Mouse (Mus musculus) layer of hippocampus, adult 2 months (tissue): Measurements from ENCODE around the gene Rdh1. TPM values are rescaled to one million over a fixed set of nuclear protein-coding genes. Genes with fewer than 3 reads are reported as not detected.
A peak's percentile ranks its signal among the peaks of the same experiment; 100 is the strongest.

ENCODE experiments used
- DNase-seq, 2 experiments: peaks; one replicate each; pipeline ENCODE4 v3.0.0; 2022; ENCODE audit warnings: low spot score in 2 of 2
- H3K27ac ChIP-seq: fragments of 200-600 bp; 2 replicates; pipeline ENCODE4 v1.8.1; 2022
- H3K4me3 ChIP-seq: fragments of 200-600 bp; 2 replicates; pipeline ENCODE4 v1.8.1; 2022; ENCODE audit warnings: mild to moderate bottlenecking
- CTCF ChIP-seq: fragments of 200-600 bp; conservative IDR thresholded peaks from 2 replicates; pipeline ENCODE4 v1.8.1; 2022; ENCODE audit warnings: antibody characterized with exemption, mild to moderate bottlenecking, moderate library complexity
- total RNA-seq, 2 experiments: library from RNA; stranded (reverse); gene quantifications; 2 replicates each; pipeline ENCODE4 v1.2.3; 2021

Rdh1 gene
- total RNA-seq, 2 experiments from 2014 or later = 0.18 TPM; not detected in 1

DNA sequence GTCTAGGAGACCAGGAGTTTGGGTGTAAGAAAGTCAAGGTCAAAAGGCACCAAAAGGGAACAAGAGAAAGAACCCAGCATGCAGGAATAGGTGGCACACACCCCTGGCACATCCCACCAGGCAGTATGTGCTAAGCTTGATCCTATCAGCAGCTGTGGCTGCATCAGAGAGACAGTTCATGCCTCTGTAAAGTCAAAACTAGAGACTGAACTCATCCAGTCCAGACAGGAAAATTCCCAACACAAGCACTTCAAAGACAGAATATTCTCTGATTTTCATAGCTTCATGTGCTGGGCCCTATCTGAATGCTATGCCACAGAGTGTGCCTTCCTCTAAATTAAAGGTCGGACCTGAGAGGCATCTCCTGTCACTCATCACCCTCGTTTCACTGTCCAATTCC, 22.0 kb upstream of the Rdh1 start:
- no peak for TF ChIP-seq CTCF
- Histone ChIP-seq H3K4me3 (no peak overlapping the region), H3K27ac (no peak overlapping the region)
- DNase-seq = no peak

DNA sequence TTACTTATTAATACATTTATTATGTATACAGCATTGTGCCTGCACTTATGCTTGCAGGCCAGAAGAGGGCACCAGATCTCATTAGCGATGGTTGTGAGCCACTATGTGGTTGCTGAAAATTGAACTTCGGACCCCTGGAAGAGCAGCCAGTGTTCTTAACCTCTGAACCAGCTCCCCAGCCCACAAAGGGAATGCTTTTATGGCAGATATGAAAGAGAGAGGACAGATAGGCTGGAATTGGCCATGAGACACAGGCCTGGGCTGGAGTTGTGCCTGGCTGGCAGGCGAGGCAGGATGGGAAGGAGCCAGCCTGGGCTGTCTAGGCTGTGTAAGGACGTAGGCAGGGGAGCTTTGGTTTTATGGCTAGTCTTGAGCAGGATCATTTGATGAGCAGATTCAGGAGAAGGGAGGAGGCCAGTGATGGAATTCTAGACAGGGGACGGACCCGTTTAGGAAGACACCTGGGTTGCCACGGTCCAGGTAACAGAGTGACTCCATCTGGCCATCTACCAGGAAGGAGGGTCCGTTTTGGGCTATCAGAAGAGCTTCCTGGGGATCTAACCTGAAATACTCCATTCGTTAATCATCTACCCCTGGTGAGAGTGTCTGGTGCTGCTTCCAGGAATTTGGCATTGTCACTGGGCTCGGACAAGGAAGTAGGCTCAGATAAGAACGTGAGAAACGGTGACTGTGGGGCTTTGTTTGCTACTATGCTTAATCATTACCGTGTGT, 21.2 kb upstream of the Rdh1 start:
- H3K27ac ChIP-seq = no peak overlapping the region
- DNase-seq = no peak
- H3K4me3 ChIP-seq = no peak overlapping the region
- peak; percentile 82 for TF ChIP-seq CTCF

DNA sequence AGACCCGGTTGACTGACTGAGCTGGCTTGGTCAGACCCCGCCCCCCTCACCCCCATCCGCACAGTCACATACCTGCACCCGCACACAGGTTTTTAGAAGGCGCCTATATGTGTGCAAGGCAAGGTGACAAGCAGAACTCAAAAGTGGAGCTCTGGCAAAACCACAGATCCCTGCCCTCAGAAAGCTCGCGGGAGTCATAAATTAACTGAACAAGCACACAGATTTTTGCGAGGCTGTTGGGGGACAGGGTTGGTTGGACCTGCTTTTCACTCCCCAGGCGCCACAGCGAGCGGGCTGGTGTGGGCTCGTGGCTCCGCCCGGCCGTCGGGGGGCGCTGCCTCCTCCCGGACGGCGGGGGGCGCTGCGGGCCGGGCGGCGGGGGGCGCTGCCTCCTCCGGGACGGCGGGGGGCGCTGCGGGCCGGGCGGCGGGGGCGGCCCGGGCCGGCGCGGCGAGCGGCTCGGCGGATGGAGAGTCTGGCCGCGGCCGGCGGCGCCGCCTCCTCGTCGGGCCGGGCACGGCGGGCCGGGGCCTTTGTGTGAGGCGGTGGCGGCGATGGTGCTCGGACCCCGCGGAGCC, 20.3 kb upstream of the Rdh1 start, which contains the start of gene Zbtb39:
Zbtb39 (plus strand) TSS at position 456 of the 578 bp plus-strand sequence.
- DNase-seq = peak; percentile 49 to 81
- H3K4me3 ChIP-seq = peak within 1 kb of the TSS; percentile 80
- TF ChIP-seq CTCF = peak; percentile 75
- H3K27ac ChIP-seq = peak within 1 kb of the TSS; percentile 77

DNA sequence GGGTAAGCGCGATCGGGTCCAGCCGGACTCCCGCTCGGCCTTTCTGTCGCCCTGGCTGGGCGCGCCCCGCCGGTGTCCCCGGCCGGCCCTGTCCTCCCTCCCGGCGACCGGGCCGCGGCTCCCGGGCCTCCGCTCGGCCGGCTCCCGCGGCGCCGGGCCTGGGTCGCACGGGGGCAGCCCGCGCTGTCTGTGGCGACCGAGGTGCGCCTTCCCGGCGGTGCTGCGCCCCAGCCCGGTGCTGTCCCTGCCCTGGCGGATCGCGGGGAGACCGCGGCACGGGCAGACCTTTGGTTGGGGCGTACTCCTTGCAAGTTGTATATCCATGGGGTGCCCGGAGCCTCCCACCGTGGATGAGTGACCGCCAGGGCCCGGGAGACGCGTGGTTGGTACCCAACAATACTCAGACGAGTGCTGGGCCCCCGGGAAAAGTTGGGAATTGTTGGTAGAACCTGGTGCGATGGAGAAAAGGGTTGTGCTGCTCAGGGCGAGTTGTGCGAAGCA, 19.8 kb upstream of the Rdh1 start:
- Histone ChIP-seq H3K27ac (peak overlapping the region; percentile 77), H3K4me3 (peak overlapping the region; percentile 80)
- no peak for DNase-seq
- TF ChIP-seq CTCF = no peak

DNA sequence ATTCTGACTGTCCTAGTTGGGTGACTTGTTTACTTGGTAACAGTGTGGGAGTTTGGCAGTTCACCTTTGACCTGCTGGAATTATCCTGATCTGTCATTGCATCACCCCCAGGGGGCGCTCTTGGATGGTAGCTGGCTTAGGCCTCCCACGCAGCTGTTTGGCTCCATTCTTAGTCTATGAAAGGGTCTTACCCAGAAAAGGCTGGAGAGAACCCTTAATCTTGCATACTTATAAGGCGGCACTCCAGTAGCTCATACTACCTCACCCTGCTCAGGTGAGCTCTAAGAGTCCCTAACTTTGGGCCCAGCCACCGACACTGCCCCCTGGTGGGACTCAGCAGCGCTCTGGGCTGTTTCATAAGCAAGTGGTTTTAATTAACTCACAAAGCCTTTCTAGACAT, 14.9 kb upstream of the Rdh1 start:
- TF ChIP-seq CTCF = peak; percentile 83

DNA sequence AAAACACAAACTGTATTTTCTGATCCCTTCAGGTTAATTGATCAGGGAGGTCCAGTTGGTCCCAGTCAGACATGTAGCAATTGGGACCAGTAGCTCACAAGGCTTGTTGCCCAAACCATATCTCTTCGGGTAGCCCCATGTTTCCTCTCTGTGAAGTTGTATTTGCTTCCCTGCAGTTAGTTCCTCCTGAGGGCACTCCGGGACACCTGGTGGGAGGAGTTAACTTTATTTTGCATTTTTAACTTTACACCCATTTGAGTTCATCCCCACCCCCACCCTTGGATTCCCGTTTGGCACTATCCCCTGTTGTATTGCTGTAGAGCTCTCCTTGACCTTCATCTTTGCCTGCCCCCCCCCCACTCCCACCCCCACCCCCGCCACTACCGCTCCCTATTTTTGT, 13.6 kb upstream of the Rdh1 start:
- no peak for DNase-seq
- H3K27ac ChIP-seq = no peak overlapping the region
- no peak overlapping the region for H3K4me3 ChIP-seq
- TF ChIP-seq CTCF = no peak

More for the DNA sequence above, 14.9 kb upstream of the Rdh1 start:
- H3K27ac ChIP-seq = no peak overlapping the region
- peak in 1 of 2 experiments; percentile 44 for DNase-seq
- no peak overlapping the region for H3K4me3 ChIP-seq

DNA sequence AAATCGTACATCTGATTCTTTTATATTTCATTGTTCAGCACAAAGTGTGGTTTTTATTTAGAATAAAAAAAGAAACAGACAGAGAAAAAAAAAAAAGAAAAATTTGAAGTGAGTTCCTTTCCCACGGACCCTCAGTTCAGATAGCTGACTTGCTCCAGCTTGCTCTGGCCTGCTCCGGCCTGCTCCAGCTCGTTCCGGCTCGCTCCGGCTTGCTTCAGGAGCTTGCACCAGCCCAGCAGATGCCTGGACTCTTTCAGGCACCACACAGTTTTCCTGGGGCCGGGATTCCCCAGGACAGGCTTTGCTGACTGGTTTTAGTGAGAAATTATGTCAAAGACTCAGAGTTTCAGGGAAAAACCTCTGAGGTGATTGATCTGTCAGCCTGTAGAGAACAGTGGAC, 12.3 kb upstream of the Rdh1 start:
- TF ChIP-seq CTCF = no peak
- no peak overlapping the region for H3K4me3 ChIP-seq
- no peak overlapping the region for H3K27ac ChIP-seq
- no peak for DNase-seq

DNA sequence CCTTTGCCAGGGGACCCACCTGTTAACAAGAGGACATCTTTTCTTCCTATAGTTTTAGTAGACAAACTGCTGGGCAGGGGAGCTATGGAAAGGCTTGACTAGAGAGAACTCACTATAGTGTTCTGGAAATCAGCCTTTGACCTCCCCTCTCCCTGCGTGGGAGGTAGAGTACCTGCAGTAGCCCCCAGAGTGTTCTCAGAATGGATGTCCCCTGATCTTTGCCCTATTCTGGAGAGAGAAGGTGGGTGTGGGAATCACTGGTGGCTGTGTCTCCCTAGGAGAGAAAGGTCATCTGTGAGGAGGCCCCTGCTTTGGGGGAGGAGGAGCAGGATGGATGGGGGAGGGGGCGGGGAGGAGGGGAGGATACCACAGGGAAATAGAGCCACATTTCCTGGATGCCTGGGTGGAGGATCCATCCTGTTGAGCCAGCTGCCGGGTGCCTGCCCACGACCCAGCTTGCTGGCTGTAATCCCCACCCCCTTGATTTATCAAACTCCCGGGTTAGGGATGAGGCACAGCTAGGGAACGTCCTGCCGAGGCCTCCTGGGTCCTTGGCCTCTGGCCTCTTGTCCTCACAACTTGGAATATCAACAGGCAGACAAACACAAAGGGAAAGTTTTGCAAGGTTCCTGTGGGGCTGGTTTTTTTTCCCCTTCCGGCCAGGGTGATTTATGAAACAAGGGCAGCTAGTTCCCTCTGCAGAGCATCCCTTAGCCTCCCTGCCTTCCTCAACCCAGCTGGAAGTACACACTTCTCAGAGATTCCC, 10.5 kb upstream of the Rdh1 start:
- TF ChIP-seq CTCF = no peak
- Histone ChIP-seq H3K27ac (no peak overlapping the region; the same call in 1 of the 2 replicates), H3K4me3 (peak overlapping the region; percentile 54)
- no peak for DNase-seq

DNA sequence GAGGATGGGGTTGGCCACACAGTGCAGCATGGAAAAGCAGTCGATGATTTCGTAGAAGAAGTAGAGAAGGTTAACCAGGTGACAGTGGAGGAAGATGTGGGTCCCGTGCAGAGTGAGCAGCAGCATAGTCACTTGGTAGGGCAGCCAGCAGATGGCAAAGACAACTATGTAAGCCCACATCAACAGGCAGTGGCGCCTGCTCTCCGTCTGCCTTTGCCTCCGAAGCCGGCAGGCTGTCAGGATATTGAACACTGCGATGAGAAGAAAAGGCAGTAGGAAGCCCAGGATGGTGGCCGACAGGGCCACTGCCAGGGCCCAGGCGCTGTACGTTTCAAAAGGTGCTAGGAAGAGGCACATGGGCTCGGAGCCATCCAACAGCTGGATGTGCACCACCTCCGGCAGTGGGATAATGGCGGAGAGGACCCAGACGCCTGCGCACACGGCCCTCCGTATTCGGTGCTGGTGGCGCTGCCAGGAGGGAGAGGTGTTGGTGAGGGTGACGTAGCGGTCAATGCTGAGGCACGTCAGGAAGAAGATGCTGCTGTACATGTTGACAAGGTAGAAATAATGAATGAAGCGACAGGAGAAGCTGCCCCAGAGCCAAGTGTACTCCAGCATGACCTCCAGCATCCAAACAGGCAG, 9.3 kb upstream of the Rdh1 start:
- peak in 1 of 2 experiments; percentile 32 for DNase-seq
- TF ChIP-seq CTCF = peak; percentile 16
- peak overlapping the region; percentile 54 for H3K4me3 ChIP-seq
- H3K27ac ChIP-seq = peak overlapping the region; percentile 37

DNA sequence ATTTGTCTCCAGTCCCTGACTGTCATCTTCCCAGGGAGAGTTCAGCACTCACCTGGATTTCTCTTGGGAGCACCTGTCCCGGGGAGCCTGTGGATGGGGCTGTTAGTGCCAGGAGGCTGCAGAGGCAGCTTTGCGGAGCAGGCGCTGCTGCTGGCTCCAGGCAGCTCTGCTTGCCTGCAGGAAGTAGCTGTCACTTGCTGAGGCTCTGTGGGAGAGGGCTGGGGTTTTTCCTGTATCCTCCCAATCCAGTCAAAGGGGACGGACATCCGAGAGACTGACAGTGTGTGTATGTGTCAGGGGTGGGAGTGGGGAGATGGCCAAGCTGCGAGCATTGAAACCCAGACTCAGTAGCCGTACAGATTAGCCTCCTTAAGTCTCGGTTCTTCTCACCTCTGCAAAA, 8.0 kb upstream of the Rdh1 start, which contains the start of gene Gpr182:
Gpr182 (minus strand) TSS at position 185 of the 400 bp plus-strand sequence.
- no peak for TF ChIP-seq CTCF
- no peak for DNase-seq
- H3K4me3 ChIP-seq = peak within 1 kb of the TSS; percentile 54
- H3K27ac ChIP-seq = no peak within 1 kb of the TSS

DNA sequence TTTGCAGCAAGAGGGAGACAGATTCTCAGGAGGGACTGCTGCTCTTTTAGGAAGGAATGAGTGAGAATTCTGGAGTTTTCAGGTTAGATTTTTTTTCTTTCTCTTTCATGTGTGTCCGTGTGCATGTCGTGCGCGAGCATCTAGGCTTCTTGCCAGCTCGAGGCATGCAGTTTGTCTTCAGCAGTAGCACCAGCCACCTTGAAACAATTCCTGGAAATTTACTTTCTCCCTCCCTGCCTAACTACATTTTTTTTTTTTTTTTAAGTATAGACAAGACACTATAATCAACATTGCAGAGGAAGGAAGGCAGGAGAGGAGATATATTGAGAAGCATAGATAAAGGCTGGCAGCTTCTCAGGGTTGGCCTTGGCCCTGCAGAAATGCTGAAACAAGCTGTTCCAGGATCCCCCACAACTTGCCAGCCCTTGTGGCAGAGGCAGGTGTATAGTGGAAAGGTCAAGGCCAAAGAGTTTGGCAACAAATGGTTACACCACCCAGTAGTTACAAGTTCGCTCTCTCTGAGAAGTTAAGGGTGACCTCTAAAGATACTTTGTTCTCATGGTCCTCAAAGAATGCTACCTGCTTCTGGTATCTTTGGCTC, 4.9 kb upstream of the Rdh1 start:
- no peak overlapping the region for H3K27ac ChIP-seq
- no peak overlapping the region for H3K4me3 ChIP-seq
- no peak for DNase-seq
- TF ChIP-seq CTCF = no peak

DNA sequence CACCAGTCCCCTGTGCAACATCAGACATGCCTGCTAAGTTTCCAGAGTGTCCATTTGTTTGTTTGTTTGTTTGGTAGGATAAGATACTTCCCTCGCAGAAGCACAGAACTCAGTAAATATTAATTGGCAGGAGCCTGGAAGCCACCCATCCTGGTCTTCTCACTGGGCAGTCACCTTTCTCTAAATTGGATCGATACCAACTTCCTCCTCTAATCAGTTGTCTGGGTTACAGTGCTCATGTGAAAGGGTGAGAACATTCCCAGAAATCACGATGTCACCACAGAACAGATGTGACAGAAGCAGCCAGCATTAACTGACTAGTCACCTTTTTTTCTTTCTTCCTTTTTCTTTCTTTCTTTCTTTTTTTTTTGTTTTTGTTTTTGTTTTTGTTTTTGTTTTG, 4.3 kb upstream of the Rdh1 start:
- TF ChIP-seq CTCF = no peak
- H3K4me3 ChIP-seq = no peak overlapping the region
- H3K27ac ChIP-seq = no peak overlapping the region
- DNase-seq = no peak
